Mouse (Mus musculus) C2C12 (cell line): Measurements from ENCODE around the gene Muc2.

Experiments used
- CEBPB ChIP-seq: IDR thresholded peaks from one replicate; pipeline ENCODE4 v1.6.1; 2011; ENCODE audit warnings: low read depth, mild to moderate bottlenecking, control low read depth, moderate library complexity
- CTCF ChIP-seq: IDR thresholded peaks from one replicate; pipeline ENCODE4 v1.5.1; 2011; ENCODE audit not compliant: control insufficient read depth, insufficient read depth, insufficient read length
- MAX ChIP-seq: IDR thresholded peaks from one replicate; pipeline ENCODE4 v1.6.1; 2011; ENCODE audit warnings: mild to moderate bottlenecking, control low read depth
- MYOG ChIP-seq: IDR thresholded peaks from one replicate; pipeline ENCODE4 v1.6.1; 2011; ENCODE audit not compliant: control insufficient read depth, insufficient read length; ENCODE audit errors: extremely low read depth
- USF1 ChIP-seq: IDR thresholded peaks from one replicate; pipeline ENCODE4 v1.6.1; 2011; ENCODE audit warnings: low read depth, mild to moderate bottlenecking, control low read depth, moderate library complexity

DNA sequence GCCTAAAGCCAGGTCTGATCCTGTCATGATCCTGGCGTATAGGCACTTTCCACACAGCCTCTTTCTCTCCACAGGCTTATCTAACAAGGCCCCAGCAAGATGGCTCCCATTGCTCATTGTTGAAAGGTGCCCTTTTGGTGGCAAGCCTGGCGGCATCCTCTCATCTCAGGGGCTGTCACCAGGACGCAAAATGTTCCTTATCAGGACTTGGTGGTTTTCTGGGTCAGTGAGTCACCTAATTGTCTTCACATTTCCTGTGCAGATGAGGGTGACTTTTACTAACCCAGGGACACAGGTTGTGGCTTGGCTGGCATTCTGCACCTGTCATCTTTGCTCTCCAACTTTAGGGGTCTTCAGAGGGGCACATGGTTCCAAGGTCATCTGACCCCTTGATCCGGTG is 68.2 kb downstream of the Muc2 start:
- TF ChIP-seq CTCF, result no peak
- no peak for TF ChIP-seq MAX
- TF ChIP-seq USF1, result no peak
- TF ChIP-seq CEBPB, result no peak
- no peak for TF ChIP-seq MYOG
